Mouse (Mus musculus): ENCODE measurements at regions not wholly inside any gene's neighbourhood (a gene's known extent, or its start where the extent isn't known, plus 50 kb on each side); places are given as distances from the start of the nearest gene placed in this dataset.

GRCm38 (mm10) chr5:99845565-99846255, 60.3 kb upstream of the Vamp9 start:
- Histone ChIP-seq H3K9me3 (replicated peaks; ENCODE audit: low read length) (no peaks in the 10 kb centered on the region), H3K27ac (no peak overlapping the region), H3K4me1 (replicated peaks; ENCODE audit: insufficient read depth, low read length) (no peaks in the 10 kb centered on the region), H3K4me2 (ENCODE audit: low read length) (no peak overlapping the region), H3K36me3 (ENCODE audit: insufficient read depth, low read length) (no peaks in the 10 kb centered on the region), H3K4me3 (replicated peaks; ENCODE audit: low read depth, low read length) (no peak overlapping the region), H3K27me3 (ENCODE audit: insufficient read depth, low read length) (no peaks in the 10 kb centered on the region), H3K9ac (ENCODE audit: low read depth, low read length) (no peak overlapping the region)
- 88% methylated on average over 11 of the region's 11 CpGs for WGBS
- no peak for ATAC-seq (replicated peaks; ENCODE audit: low FRiP score, low read depth)
- no peak for DNase-seq (ENCODE audit: low spot score)
- TF ChIP-seq CTCF (IDR thresholded peaks at IDR 0.05; ENCODE audit: low read depth), result no peak

- Histone ChIP-seq H3K27ac (no peak overlapping the region), H3K27me3 (ENCODE audit: insufficient read depth, low read length) (no peaks in the 10 kb centered on the region), H3K9ac (ENCODE audit: low read depth, low read length) (no peak overlapping the region), H3K9me3 (replicated peaks; ENCODE audit: low read length) (no peaks in the 10 kb centered on the region), H3K36me3 (ENCODE audit: insufficient read depth, low read length) (no peaks in the 10 kb centered on the region), H3K4me1 (replicated peaks; ENCODE audit: insufficient read depth, low read length) (no peaks in the 10 kb centered on the region), H3K4me2 (ENCODE audit: low read length) (no peak overlapping the region), H3K4me3 (replicated peaks; ENCODE audit: low read depth, low read length) (no peak overlapping the region)
- TF ChIP-seq CTCF (IDR thresholded peaks at IDR 0.05; ENCODE audit: low read depth), result no peak
- 76% methylated on average over 17 of the region's 17 CpGs for WGBS
- DNase-seq (ENCODE audit: low spot score) (no peak), ATAC-seq (replicated peaks; ENCODE audit: low FRiP score, low read depth) (no peak)
Observed at GRCm38 (mm10) chr5:99848158-99848988, 57.7 kb upstream of the Vamp9 start.

- DNase-seq (ENCODE audit: low spot score), result no peak
- Histone ChIP-seq H3K27me3 (ENCODE audit: insufficient read depth, low read length) (no peaks in the 10 kb centered on the region), H3K4me1 (replicated peaks; ENCODE audit: insufficient read depth, low read length) (no peaks in the 10 kb centered on the region), H3K27ac (no peak overlapping the region), H3K9me3 (replicated peaks; ENCODE audit: low read length) (no peaks in the 10 kb centered on the region), H3K4me3 (replicated peaks; ENCODE audit: low read depth, low read length) (no peak overlapping the region), H3K4me2 (ENCODE audit: low read length) (no peak overlapping the region), H3K9ac (ENCODE audit: low read depth, low read length) (no peak overlapping the region), H3K36me3 (ENCODE audit: insufficient read depth, low read length) (no peaks in the 10 kb centered on the region)
- no peak for TF ChIP-seq CTCF (IDR thresholded peaks at IDR 0.05; ENCODE audit: low read depth)
- ATAC-seq (replicated peaks; ENCODE audit: low FRiP score, low read depth), result no peak
- 66% methylated on average over 9 of the region's 9 CpGs for WGBS
Observed at GRCm38 (mm10) chr5:99849001-99849400, 57.1 kb upstream of the Vamp9 start.

GRCm38 (mm10) chr5:99852316-99852715, 53.7 kb upstream of the Vamp9 start:
- H3K9me3 ChIP-seq (replicated peaks; ENCODE audit: low read length), result no peaks in the 10 kb centered on the region
- H3K4me3 ChIP-seq (replicated peaks; ENCODE audit: low read depth, low read length), result no peak overlapping the region
- 60% methylated on average over 4 of the region's 4 CpGs for WGBS
- no peak overlapping the region for H3K27ac ChIP-seq
- H3K27me3 ChIP-seq (ENCODE audit: insufficient read depth, low read length), result no peaks in the 10 kb centered on the region
- DNase-seq (ENCODE audit: low spot score) (peak; percentile 8), ATAC-seq (replicated peaks; ENCODE audit: low FRiP score, low read depth) (no peak)
- H3K4me1 ChIP-seq (replicated peaks; ENCODE audit: insufficient read depth, low read length), result no peaks in the 10 kb centered on the region
- no peak overlapping the region for H3K9ac ChIP-seq (ENCODE audit: low read depth, low read length)
- TF ChIP-seq CTCF (IDR thresholded peaks at IDR 0.05; ENCODE audit: low read depth), result no peak
- H3K4me2 ChIP-seq (ENCODE audit: low read length), result no peak overlapping the region
- H3K36me3 ChIP-seq (ENCODE audit: insufficient read depth, low read length), result no peaks in the 10 kb centered on the region

Measured in kidney, postnatal 0 days (tissue).